Mouse (Mus musculus) induced T-regulatory cell, adult 2 months (primary cell): ENCODE measurements around the gene Bend5.

Experiments
- DNase-seq: peaks from one replicate; pipeline ENCODE4 v3.0.0-alpha.2; 2012; ENCODE audit warnings: low read depth

The Bend5 gene

GRCm38 (mm10) chr4:111414818-111415488 lies at the start of gene Bend5:
TSS of gene Bend5 (plus strand) at chr4:111415006.
- DNase-seq, result peak; percentile 52

DNA sequence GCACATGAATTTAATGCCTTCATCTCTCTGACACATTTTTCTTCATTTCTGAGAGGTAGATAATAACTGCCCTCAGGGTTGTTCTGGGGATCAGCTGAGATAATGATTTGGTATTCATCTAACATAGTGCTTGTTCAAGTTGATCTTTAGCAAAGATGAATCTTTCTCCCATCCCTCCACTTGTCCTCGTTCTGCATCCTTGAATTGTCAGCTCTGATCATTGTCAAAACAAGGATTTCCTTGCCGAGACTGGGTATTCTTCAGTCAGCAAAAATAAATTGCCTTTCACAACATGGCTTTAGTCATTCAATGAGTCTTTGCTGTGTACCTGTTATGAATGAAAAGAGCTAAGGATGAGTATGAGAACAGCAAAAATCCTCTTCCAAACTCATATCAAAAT lies 47.0 kb upstream of the Bend5 start:
- no peak for DNase-seq

GRCm38 (mm10) chr4:111377159-111377558 lies 37.6 kb upstream of the Bend5 start:
- no peak for DNase-seq

DNA sequence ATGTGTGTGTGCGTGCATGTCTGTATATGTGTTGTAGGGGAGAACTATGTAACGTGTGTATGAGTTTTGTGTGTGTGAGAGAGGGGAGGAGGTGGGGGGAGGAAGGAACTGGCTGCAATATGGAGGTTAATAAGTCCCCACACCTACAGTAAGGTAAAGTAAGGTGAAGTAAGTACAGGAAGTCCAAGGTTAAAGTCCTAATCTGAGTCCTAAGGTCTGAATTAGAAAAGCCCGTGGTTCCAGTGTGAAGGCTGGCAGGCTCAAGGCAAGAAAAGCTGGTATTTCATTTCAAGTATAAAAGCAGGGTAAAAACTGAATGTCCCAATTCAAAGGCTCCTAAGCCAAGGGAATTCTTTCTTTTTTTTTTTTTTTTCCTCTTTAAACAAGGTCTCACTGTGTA lies 36.7 kb upstream of the Bend5 start:
- no peak for DNase-seq

GRCm38 (mm10) chr4:111383101-111383500 lies 31.7 kb upstream of the Bend5 start:
- no peak for DNase-seq

DNA sequence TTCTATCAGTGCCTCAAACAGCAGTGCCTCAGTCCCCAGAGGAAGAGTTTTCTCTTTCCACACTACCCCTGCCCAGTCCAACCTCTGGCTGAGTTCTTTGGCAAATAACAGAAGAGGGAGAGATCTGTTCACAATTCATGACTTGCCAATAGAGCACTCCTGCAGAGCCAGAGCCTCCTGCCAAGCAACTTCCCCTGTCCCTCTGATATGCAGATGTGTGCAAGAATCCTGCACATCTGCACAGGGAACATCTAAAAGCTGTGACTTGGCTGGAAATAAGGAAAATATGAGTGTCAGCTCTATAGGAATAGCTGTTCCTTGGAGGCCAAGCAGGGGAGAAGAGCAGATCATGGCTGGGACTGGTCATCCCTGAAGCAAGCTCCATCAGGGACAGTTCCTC lies 24.1 kb upstream of the Bend5 start:
- DNase-seq, result no peak

DNA sequence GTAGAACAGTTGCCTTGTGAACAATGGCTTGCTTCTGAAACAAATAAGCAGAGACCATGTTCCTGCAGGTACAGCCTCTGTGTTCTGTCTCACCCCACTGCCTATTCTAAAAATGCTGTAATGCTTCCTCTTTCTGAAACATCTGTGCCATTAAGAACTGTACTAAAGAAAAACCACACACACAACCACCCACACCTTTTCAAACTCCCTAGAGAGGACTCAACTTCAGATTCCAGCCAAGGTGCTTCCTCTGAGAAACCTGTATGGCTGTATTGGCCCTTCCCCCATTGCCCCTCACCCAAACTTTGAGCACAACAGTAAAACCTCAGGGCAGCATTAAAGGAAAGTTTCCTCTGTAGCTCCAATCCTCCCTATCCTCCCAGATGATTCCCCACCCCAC lies 15.0 kb upstream of the Bend5 start:
- DNase-seq, result no peak

DNA sequence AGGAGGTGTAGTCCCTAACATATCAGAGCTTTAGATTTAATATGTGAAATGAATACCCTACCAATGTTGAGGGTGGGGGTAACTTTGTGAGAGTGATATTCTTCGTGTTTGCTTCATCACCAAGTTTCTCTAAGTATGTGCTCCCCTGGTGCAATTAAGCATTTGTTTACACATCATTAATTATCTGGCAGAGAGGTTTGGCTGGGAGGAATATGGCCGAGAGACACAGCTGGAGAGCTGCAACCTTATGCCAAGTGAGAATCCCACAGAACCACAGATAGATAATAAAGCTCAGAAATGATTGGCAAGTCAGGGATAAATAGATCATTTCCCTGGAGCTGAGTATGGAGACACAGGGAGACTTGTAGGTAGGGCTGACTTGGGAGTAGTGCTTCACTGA lies 14.1 kb upstream of the Bend5 start:
- DNase-seq, result no peak

GRCm38 (mm10) chr4:111403243-111403642 lies 11.6 kb upstream of the Bend5 start:
- DNase-seq, result no peak

- no peak for DNase-seq
Observed at GRCm38 (mm10) chr4:111410731-111411130, 4.1 kb upstream of the Bend5 start.

GRCm38 (mm10) chr4:111414399-111414798 lies 407 bp upstream of the Bend5 start:
- DNase-seq, result no peak

GRCm38 (mm10) chr4:111416126-111416525 lies 1.3 kb downstream of the Bend5 start:
- no peak for DNase-seq

DNA sequence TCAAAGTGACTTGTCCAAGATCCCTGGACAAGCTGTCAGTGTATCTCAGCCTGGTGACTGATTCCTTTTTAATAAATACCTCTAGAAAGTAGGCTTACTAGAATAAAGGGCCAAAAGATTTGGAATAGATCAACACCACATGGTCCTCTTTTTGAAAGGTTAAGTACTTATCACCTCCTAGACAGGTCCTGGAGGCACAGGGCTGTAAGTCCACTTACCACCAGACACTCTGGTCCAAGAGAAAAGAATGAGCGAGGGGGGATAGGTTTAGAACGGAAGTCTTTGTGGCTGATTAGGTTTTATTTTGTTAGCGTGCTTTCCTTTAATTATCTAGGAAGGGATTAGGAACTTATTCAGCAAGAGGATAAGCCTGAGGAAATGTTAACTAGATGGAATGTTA lies 1.7 kb downstream of the Bend5 start:
- no peak for DNase-seq

DNA sequence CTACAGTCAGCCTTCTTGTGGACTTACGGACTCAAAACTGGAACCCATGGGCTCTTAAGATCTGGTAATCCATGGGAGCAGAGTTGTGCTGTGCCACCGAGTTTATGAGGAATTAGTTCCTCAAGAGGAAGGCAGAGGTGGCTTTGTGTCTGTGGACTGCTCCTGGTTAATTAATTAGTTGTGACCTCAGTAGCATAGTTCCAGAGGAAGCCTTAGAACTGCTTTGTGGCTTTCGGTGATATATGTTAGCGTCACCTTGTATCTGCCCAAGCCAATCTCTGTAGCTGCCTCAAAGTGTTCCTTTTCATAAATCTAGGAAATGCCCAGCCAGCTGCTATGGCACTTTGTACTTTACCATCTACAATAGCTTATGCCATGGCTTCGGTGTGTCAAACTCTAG lies 2.9 kb downstream of the Bend5 start:
- no peak for DNase-seq

DNA sequence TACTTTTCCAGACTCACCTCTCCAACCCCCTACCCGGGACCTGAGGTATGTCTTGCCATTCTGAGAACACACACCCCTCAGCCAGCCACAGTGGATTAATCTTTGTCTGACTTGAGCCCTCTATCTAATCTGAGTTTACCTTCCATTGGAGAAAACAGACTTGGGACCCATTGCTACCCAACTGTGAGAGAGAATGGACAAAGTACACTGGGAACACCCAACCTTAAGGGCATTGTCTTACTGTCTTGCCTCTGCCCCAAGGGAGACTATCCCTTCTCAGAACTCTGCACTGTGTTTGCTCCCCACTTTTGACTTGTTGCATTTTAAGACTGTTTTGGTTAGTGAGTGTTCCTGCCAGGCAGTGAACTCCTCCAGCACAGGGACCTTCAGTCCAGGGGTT lies 4.7 kb downstream of the Bend5 start:
- DNase-seq, result no peak

DNA sequence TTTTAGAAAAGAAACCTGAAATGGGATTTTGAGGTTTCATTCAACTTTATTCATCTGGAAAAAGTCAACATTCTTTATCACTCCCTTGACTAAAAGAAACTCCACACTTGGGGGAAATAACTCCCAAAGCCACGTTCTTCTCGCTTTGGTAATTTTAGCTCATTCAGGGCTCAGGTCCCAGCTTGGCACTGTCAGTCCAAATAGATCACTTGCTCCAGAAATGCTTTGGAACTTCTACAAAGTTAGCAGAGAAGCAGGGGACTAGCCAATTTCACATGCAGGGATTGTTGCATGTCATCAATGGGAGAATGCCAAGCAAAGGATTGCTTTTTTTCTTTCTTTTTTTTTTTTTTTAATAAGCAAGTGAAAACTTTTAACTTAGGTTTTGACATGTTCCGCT lies 5.2 kb downstream of the Bend5 start:
- DNase-seq, result no peak

- DNase-seq, result no peak
Observed at GRCm38 (mm10) chr4:111420955-111421354, 6.1 kb downstream of the Bend5 start.

- DNase-seq, result no peak
Observed at GRCm38 (mm10) chr4:111421785-111422184, 7.0 kb downstream of the Bend5 start.

DNA sequence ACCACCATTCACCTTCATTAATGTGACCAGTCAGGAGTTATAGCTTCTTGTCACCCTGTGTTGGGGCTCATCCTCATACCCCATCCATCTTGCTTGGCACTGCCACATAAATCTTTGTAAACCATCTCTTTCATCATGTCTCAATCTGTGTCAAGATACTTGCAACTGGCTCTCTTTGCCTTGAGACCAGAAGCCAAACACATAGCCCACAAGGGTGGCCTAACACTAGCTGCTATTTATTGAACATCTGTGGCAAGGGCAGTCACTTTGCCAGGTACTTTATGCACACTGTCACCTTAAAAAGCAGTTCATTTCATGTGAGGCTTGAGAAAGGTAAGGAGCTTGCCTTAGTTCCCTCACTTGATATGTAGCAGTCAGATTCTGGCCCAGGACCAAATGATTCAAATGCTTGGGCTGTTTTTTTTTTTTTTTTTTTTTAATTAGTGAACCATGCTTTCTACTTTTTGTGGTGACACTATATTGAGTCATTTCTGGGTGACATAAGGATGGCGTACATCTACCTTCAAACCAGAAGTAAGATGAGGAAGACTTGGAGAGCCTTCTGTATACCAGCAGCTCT lies 9.7 kb downstream of the Bend5 start:
- no peak for DNase-seq

DNA sequence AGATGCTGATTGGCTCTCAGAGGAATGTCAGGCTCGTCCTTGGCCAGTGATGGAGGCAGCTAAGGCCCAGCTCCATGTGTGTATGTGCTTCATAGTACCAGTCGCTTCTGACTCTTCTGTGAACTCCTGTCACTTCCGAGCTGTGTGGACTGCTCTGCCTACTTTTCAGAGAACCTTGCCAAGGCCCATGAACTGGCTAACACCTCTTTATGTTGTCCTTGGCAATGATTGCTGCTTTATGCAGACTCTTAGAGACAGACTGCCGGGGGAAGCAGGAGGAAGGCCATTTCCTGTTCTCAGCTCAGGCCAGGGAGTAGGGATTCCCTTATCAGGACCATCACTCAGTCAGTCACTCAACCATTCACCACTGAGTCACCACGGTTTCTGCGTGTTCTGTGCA lies 10.4 kb downstream of the Bend5 start:
- no peak for DNase-seq

- no peak for DNase-seq
Observed at GRCm38 (mm10) chr4:111431186-111431585, 16.4 kb downstream of the Bend5 start.

GRCm38 (mm10) chr4:111432013-111432412 lies 17.2 kb downstream of the Bend5 start:
- no peak for DNase-seq

- no peak for DNase-seq
Observed at GRCm38 (mm10) chr4:111432417-111432816, 17.6 kb downstream of the Bend5 start.

- DNase-seq, result no peak
Observed at GRCm38 (mm10) chr4:111441709-111442108, 26.9 kb downstream of the Bend5 start.
